Mouse (Mus musculus) stomach, postnatal 0 days (tissue): ENCODE data around the gene Parn.

Source experiments
- CTCF ChIP-seq: IDR thresholded peaks from 2 replicates; pipeline ENCODE4 v1.5.1; 2016; ENCODE audit warnings: antibody characterized with exemption, low read depth, mild to moderate bottlenecking, moderate library complexity
- EP300 ChIP-seq: optimal IDR thresholded peaks from 2 replicates; pipeline ENCODE3; 2016; ENCODE audit warnings: antibody characterized with exemption

- no peak for TF ChIP-seq EP300
- TF ChIP-seq CTCF, result no peak
These were observed 49.0 kb upstream of the Parn start for GRCm38 (mm10) chr16:13716821-13717553.
